Mouse (Mus musculus): ENCODE results near the gene Gm1043.

Gene Gm1043

DNA sequence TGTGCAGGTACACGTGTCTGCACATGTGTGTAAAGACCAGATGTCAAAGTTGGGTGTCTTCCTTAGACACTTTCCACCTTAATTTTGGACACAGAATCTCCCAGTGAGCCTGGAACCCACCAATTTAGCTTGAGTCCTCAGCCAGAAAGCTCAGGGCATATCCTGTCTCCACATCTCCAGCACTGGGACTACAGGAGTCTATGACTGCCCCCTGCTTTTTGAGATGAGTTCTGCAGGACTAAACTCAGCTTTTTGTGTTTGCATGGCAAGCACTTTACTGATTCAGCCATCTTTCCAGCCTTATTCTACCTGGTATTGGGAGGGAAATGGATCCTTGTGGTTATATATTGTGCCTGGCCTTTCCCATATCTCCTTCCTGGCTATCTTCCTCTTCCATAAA is 120.2 kb downstream of the Gm1043 start:
- DNase-seq (ENCODE audit: low spot score), result no peak

DNA sequence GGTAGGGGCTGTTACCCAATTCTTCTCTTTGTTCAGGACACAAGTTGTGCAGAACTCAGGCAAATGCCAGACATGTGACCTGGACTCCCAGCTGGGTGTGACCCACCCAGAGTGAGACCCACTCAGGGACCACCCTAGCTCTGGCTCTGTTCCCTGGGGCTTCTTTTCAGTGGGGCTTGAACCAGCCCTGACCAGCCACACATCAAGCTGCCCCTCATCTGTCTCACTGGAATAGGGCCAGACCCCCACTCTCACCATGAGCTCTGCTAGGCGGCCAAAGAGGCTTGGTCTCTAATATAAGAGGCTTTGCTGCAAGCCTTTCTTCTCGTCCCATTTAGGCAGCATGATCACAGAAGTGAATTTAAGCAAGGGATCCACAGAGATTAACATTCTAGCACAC is 121.2 kb downstream of the Gm1043 start:
- no peak for DNase-seq (ENCODE audit: low spot score)

DNA sequence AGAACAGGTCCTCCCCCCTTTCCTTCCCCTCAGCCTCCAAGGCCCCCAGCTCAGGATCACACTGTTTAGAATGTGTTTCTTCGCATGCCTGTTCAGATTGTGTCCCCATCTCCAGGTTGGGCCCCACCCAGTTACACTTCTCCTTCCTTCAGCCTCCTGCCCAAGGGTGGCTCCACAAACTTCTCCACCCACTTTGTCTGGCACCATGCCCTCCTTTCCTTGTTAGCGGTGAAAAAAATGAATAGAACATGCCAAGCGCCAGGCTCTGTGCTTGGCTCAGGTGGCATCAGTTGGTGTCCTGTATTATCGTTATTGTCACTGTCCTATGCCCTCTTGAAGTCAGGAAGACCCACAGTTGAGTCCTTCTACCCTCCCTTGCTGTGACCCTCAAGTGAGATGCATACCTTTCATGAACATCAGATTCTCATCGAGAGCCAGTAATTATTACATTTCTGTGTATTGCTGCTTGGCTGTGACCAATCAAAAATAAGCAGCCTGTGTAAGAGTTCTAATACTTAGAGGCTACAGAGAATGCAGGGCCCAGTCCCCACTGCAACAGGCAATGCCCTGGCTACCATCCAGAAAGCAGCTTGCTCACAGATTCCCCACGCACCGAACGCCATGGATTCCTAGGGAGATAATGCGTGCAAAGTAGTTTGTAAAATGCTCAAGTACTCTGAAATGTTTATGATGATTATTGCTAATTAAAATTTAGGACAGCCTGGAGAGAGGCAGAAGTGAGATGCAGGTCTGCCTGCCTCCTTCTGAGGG is 128.0 kb downstream of the Gm1043 start:
- DNase-seq (ENCODE audit: low spot score), result no peak

DNA sequence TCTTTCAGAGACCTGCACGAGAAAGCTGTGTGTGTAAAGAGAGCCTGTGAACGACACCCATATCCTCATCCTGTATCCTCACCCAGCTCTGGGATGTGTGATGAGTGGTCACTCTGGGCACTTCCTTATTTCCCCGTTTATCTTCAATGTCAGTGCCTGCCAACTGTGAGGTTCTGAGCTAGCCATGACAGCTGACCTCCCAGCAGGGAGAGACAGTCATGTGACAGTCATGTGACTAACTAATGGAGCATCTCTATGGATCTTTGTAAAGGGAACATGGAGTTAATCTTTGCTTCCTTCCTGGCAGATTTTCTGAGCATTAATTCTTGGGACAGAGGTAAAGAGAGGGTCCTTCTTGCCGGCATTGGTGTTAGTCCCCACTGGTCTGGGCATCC is 128.5 kb downstream of the Gm1043 start:
- no peak for DNase-seq (ENCODE audit: low spot score)

DNA sequence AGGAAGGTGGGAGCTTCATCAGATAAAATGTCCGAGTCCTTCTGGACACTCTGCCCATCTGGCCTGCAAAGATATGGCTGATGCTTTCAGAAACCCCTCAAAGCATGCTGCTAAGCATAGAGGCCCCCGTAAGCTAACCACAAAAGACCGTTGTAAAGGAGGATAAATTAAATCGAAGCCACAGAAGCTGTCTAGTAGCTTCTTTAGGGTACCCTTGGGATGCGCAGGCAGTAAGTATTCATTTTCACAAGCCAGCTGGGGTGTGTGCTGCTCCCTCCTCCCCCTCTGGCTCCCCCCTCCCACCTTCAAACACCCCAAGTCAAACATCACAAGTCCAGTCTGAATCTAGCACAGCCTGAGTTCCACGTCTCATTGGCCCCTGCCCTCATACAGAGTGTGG is 129.4 kb downstream of the Gm1043 start:
- no peak for DNase-seq (ENCODE audit: low spot score)

DNA sequence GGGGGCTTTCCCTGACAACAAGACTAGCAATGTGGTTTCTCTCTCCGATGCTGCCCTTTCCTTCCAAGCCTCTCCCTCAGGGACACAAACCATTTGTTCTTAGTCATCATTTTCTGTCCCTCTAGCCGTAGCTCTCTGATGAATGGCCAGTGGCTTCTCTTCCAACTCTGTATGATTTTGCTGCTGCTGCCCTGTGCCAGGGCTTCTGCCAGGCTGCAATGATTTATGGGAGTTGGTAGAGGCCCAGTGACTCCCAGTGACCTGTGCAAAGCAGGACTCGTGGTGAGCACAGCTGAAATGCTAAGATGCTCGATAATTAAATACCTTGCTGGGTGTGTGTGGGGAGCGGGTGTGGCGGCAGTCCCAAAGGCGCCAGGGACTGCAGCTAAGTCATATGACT is 130.1 kb downstream of the Gm1043 start:
- DNase-seq (ENCODE audit: low spot score), result no peak

DNA sequence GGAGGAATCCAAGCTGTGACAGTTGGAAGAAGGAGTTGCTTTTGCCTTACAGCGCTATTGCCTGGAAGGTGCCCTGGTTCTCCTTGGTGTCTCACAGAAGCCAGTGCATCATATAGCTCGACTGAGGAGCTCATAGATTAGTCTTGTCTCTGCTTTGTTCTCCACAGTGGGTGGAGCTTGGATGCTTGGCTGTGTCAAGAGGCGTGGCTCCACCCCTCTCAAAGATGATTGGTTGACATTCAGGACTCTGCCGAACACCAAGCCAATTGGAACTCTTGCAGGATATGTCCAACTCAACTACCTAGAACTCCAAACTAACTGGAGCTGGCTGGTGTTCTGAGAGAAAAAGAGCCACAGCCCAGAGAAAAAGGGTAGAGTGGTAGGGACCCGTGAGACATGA is 134.4 kb downstream of the Gm1043 start:
- DNase-seq (ENCODE audit: low spot score), result no peak

DNA sequence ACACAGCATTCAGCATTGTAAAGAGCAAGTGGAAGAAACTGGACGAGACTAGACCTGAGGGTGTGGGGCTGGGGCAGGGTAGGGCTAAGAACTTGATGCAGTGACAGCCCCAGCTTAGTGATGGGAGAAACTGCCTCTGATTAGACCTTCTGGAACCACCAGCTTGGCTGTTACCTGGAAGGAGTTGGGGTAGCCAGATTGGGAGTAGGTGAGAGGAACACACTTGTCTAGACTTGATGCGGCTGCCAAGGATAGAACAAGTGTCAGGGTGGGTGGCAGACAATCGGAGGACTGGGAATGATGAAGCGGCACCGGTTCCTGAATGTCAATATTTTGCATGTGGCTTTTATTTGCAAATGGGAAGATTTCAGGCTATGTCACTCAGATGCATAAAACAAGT is 135.4 kb downstream of the Gm1043 start:
- DNase-seq (ENCODE audit: low spot score), result no peak

DNA sequence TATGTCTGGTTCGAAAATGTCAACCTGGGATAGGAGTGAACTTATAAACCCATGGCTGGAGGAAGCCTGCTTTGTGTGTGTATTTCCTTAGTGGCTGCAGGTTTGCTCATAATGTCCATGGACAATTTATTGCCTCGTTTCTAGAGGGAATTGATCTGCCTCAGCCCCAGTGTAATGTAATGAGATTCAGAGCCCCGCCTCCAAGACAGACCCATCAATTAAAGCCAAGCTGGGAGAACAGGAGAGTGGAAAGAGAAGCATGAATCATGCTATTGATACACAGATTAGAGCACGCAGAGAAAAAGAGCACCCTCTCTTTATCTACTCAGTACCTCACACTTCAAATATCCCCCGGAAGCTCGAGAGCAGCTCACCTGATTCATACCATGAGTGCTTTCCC is 136.4 kb downstream of the Gm1043 start:
- DNase-seq (ENCODE audit: low spot score), result no peak

DNA sequence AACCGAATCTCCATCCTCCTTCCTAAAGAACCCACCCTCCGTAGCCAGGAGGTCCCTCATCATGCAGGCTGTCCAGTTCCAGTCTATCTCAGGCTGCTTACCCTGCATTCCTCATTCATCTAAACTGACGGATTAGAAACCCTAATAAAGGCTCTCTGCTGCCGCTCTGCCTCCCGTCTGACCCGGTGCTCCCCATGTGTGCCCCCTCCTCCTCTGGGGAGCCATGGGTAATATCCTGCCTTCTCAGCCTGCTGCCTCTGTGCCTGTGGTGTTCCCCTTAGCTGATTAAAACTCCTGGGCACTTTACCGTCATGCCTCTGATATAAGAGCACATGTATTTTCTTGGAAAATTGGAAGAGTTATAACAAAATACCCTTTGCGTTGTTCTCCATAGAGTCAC is 137.1 kb downstream of the Gm1043 start:
- no peak for DNase-seq (ENCODE audit: low spot score)

DNA sequence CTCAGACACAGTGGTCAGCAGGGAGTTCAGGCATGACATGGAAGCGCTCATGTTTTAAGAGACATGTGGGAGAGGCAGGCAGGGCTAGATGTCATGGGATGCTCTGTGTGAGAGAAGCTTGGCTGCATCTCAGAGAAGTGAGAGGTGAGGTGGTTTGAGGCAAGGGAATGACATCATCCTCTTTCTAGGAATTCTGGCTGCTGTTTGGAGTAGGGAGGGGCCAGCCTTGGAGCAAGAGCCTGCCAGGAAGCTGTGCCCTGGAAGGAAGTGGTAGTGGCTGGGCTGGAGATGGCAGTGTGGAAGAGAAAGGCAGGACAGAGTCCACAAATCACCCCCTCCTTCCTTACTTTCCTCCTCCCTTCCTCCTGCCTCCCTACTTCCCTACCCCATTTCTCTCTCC is 140.5 kb downstream of the Gm1043 start:
- DNase-seq (ENCODE audit: low spot score), result no peak

DNA sequence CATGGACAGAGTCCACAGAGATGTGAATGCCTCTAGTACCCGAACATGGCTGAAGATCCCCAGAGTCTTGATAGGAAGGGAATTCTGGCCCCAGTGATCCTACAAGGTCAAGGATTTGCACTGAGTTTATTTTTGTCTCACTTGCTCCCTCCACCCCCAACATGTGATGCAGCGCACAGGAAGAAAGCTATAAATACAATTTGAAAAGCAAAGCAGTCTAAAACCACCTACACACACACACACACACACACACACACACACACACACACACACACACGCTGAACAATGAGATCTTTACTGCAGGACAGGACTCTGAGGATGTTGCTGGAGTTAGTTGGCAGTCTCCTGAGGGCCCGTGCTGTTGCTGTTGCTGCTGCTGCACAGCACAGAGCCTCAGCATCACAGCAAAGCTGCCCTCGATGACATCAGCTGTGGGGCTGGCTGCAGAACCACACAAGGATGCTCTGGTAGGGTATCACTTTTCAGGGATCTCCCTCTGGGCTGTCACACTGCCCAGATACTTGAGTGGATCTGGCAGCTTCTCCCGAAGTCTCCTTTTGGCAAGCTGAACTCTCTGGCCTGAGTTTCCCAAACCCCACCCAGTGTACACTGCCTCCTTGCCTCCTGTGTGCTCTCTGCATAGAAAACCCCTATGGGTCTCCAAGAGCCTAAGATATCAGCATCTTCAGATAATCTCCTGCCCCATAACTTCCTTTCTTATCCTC is 142.9 kb downstream of the Gm1043 start:
- DNase-seq (ENCODE audit: low spot score), result no peak

DNA sequence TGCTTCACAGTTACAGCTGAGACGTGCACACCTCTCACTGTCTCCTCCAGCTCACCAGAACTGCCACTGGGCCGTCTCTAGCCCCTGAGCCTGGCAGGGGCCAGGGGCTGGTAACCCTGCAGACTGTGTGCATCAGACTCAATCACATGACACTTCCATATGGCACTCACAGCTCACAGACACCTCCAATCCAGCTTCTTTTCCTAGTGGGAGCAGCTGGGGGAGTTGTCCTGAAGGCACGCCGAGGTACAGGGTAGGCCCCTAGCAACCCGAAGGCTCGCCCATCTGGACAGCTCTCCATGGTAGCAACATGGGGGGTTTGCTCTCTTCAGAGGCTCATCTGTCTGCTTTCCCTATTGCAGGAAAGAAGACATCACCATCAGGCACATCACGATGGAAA is 143.7 kb downstream of the Gm1043 start:
- no peak for DNase-seq (ENCODE audit: low spot score)

DNA sequence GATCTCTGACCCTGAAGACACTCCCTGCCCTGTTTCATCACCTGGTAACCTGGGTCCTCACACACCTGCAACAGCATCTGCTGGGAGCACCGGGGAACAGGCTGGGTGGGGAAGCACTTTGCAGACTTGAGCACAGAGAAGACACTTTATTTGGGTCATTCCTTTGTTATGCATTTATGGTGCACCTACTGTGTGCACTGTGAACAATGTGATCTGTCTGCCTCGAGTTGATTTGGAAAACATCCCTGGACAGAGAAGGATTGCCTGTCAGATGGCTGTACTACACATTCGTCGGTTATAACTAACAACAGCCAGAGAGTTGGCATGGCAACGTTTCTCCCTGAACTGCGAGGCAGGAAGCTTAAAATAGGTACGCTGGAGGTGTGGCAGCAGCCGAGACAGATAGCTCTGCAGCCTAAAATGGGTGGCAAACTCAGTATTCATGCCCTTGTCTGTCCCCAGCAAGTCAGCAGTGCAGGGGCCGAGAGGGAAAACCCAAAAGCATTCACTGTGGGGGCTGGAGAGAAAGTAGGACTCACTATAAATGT is 147.9 kb downstream of the Gm1043 start:
- no peak for DNase-seq (ENCODE audit: low spot score)

DNA sequence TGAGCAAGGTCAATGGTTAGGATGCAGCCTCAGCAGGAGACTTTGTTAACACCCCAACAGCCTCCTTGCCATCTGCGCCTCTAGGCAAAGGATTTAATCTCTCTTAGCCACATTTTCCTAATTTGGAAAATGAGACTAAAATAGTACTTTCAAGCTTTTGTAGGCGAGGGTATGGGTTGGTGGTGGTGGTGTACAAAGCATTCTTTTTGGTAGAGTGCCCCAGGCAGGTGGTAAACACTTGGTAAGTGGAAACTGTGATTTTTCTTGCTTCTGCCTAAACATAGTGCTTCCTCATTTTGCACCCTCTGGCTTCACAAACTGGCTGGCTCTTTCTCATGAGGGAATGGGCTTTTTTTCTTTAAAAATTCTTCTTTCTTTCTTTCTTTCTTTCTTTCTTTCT is 153.5 kb downstream of the Gm1043 start:
- DNase-seq (ENCODE audit: low spot score), result no peak

DNA sequence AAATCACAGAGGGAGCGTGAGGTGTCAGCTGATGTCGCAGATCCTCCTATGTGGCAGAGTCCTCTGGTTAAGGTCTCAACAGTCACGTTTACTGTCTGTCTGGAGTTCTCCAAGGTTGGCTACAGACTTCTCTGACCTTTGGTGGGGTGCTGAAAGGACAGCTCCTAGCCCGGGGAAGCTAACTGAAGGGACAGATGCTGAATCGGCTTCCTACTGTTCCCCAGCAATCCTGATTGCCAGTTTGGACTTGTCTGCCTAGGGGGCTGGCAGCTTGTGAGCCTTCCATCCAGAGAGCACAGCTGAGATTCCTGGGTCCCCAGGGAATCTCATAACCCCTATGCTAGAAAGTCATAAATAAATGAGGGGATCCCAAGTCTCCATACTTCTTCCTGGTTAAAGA is 155.4 kb downstream of the Gm1043 start:
- DNase-seq (ENCODE audit: low spot score), result no peak

DNA sequence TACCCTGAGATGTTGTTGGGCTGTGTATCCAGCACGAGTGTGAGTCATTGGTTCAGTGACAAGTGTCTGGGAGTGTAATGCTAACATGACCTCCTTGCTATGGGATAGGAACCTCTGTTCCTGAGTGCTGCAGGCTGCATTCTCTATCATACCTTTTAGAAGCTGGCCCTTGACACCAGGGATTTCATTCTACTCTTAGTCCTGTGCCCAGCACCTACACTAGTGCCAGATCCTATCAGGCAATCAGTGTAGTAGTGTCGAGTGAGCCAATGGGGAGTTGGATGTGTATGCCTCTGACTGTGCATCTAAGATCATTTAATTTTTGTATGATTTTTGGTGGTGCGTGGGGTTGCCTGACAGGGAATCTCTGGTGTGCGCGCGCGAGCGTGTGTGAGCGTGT is 156.1 kb downstream of the Gm1043 start:
- DNase-seq (ENCODE audit: low spot score), result no peak

DNA sequence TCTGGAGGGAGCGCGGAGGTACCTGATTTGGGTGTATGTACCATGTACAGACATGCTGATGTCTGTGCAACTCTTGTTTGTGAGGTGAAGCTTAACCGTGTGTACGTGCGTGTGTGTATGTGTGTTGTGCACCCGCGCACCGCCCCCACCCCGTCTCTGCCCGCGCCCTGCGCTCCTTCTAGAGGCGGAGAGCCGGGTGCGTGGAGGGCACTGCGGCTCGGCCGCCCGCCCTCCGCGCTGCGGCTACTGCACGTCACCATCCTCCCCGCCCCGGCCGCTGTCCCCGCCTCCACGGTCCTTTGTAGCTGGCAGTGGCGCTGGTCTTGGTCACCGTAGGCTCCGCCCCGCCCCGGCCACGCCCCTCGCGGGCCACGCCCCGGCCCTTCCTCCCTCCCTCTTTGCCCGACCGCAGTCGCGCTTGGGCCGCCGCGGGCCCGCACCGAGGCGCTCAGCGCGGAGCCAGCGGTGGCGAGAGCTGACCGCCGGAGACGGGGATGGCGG is 156.5 kb downstream of the Gm1043 start, which contains the start of gene Crmp1:
Gene Crmp1 (plus strand): TSS at position 290 of the 501 bp plus-strand sequence.
- DNase-seq (ENCODE audit: low spot score), result no peak

DNA sequence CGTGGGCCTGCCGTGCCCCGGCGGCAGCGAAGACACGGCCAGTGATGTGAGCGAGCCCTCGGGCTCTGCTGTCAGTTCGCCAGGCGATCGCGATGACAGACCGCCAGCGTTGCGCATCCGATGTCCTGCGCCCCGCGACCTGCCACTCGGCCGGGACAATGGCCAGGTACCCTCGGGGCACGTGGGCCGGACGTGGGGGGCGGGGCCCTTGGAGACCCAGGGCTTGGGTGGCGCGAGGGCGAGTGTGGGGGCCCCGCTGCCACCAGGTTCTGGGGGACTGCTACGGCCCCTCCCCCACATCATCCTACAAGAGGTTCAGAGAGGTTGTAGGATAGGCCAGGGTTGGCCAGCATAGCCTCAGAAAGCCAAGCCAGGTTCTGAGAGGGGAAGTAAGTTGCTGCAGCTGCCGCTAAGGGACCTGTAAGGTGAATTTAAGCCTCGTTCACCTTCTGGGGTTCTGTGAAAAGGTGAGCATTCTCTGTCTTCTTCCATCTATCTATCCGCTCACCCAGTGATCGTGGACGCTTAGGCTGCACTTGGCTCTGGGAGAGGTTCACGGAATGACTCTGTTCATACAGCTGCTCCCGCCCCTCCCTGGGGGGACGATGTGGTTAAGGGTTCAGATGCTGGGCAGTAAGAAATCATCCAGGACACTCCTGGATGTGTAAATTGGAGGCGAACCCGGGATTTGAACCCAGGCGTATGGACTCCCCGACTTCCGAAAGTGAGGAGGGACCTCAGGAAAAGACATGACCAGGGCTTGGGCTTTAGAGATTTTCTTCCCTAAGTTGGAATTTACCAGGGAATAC is 157.4 kb downstream of the Gm1043 start:
- DNase-seq (ENCODE audit: low spot score), result no peak

DNA sequence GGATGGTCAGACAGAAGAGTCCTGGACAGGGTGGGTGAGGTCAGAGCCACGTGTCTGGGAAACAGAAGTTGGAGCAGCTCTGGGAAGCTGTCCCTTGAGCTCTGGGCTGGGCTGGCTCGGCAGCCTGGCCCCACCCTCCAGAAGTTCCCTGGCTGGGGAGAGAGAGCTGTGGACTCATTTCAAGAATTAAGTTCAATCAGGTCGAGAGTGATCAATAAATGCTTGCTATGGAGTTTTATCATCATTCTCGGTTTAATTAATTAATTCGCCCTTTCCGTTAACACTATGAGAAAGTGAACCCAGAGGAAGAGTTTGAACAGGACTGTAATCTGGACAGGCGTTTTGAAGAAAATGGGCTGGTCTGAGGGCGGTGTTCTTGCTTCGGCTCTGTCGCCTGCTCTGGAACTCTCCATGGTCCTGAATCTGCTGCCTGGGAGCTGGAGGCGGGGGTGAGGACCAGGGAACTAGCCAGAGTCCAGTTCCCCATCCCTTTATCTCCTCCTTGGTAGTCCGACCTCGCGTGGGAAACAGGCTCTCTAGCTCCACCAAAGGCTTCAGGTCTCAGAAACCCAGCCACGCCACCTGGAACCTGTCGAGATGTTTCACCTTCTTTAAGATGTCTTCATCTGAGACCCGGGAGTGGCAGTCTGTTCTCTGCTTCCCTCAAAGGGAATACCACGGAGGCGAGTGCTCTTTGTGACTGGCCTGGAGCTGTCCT is 158.2 kb downstream of the Gm1043 start:
- DNase-seq (ENCODE audit: low spot score), result peak; percentile 71

DNA sequence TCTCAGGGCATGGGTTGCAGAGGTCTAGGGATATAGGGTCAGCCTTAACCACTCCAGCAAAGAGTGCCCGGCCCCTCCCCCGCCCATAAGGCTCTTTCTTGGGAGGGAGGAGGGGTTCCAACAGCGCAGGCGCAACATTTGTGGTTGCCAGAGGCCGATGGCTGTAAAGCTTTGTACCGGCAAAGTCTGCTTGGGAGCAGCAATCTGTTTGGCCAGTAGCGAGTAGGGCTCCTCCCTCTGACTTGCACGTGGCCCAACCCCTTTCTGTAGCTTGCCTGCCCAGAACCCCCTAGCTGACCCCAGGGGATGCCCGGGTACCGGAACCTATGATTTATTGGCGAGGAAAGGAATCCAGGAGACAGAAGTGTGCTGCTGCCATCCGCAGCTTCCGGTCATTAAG is 159.0 kb downstream of the Gm1043 start:
- DNase-seq (ENCODE audit: low spot score), result no peak

Data from urinary bladder, postnatal 14 days (tissue).